Mouse (Mus musculus) CH12F3 (cell line): ENCODE results near the gene Ndufa11.

ENCODE experiments used
- in situ Hi-C: fragments of 300-500 bp; cut with MboI; formaldehyde crosslinking; loops from 2 replicates; pipeline ENCODE4 v1.14.3; 2020; ENCODE audit warnings: low sequenced_read_pairs

The Ndufa11 gene

GRCm38 (mm10) chr17:56757416-56758123 is 40.0 kb downstream of the Ndufa11 start, which contains the start of gene Nrtn:
Gene Nrtn (minus strand): TSS chr17:56757530.
- in situ Hi-C loops = no loop called here

- in situ Hi-C loops = no loop called here
Measured at GRCm38 (mm10) chr17:56758132-56758531, 40.6 kb downstream of the Ndufa11 start.

- in situ Hi-C loops = no loop called here
Measured at GRCm38 (mm10) chr17:56759261-56759660, 41.7 kb downstream of the Ndufa11 start.

- in situ Hi-C loops = no loop called here
Measured at GRCm38 (mm10) chr17:56761077-56761476, 43.5 kb downstream of the Ndufa11 start.

GRCm38 (mm10) chr17:56761991-56762410 is 44.4 kb downstream of the Ndufa11 start:
- in situ Hi-C loops = no loop called here

GRCm38 (mm10) chr17:56762769-56763731 is 45.5 kb downstream of the Ndufa11 start:
- in situ Hi-C loops = no loop called here

- in situ Hi-C loops = no loop called here
Measured at GRCm38 (mm10) chr17:56763741-56764250, 46.2 kb downstream of the Ndufa11 start.

GRCm38 (mm10) chr17:56764474-56765354 is 47.1 kb downstream of the Ndufa11 start, which contains the start of gene Dus3l:
Gene Dus3l (plus strand): TSS chr17:56764757.
- in situ Hi-C loops = no loop called here

- in situ Hi-C loops = no loop called here
Measured at GRCm38 (mm10) chr17:56765431-56765830, 47.9 kb downstream of the Ndufa11 start.

GRCm38 (mm10) chr17:56766631-56767405 is 49.3 kb downstream of the Ndufa11 start:
- in situ Hi-C loops = no loop called here

- in situ Hi-C loops = no loop called here
Measured at GRCm38 (mm10) chr17:56767531-56768135, 50.1 kb downstream of the Ndufa11 start.

GRCm38 (mm10) chr17:56768941-56769340 is 51.4 kb downstream of the Ndufa11 start:
- in situ Hi-C loops = no loop called here

GRCm38 (mm10) chr17:56769950-56770349 is 52.4 kb downstream of the Ndufa11 start, which contains the start of gene Prr22:
Gene Prr22 (plus strand): TSS chr17:56770250.
- in situ Hi-C loops = no loop called here
